Mouse (Mus musculus) embryonic facial prominence, embryonic 14.5 days (tissue): ENCODE measurements around the gene Scamp3. TPM values are rescaled to one million over a fixed set of nuclear protein-coding genes. Genes with fewer than 3 reads are reported as not detected.

Experiments used
- ATAC-seq: fragments of 200-750 bp; cut with Nextera tagmentation; 2 replicates; pipeline ENCODE4 v1.8.0; 2017; ENCODE audit warnings: low read depth, moderate number of reproducible peaks, moderate TSS enrichment
- DNase-seq: peaks from one replicate; pipeline ENCODE4 v3.0.0-alpha.2; 2015; ENCODE audit warnings: low spot score
- H3K27ac ChIP-seq: fragments of 300-500 bp; sonication (generic); replicated peaks from 2 replicates; pipeline ENCODE4 v1.5.1; 2014; ENCODE audit warnings: low read depth, mild to moderate bottlenecking, low read length, moderate library complexity
- H3K27me3 ChIP-seq: fragments of 300-500 bp; sonication (generic); replicated peaks from 2 replicates; pipeline ENCODE4 v1.6.1; 2014; ENCODE audit warnings: low read length; ENCODE audit not compliant: control insufficient read depth, insufficient read depth
- H3K36me3 ChIP-seq: fragments of 300-500 bp; sonication (generic); 2 replicates; pipeline ENCODE4 v1.6.1; 2014; ENCODE audit warnings: low read length, mixed read lengths; ENCODE audit not compliant: control insufficient read depth, insufficient read depth
- H3K4me1 ChIP-seq: fragments of 300-500 bp; sonication (generic); 2 replicates; pipeline ENCODE4 v1.6.1; 2014; ENCODE audit warnings: antibody characterized with exemption, low read length; ENCODE audit not compliant: control insufficient read depth, insufficient read depth
- H3K4me2 ChIP-seq: fragments of 300-500 bp; sonication (generic); 2 replicates; pipeline ENCODE4 v1.6.1; 2014; ENCODE audit warnings: low read depth, mild to moderate bottlenecking, low read length, moderate library complexity, mixed read lengths
- H3K4me3 ChIP-seq: fragments of 300-500 bp; sonication (generic); 2 replicates; pipeline ENCODE4 v1.5.1; 2014; ENCODE audit warnings: low read depth, mild to moderate bottlenecking, low read length
- H3K9ac ChIP-seq: fragments of 300-500 bp; sonication (generic); 2 replicates; pipeline ENCODE4 v1.6.1; 2014; ENCODE audit warnings: low read depth, mild to moderate bottlenecking, low read length, moderate library complexity, mixed read lengths
- H3K9me3 ChIP-seq: fragments of 300-500 bp; sonication (generic); 2 replicates; pipeline ENCODE4 v1.6.1; 2016; ENCODE audit warnings: low read length; ENCODE audit not compliant: control insufficient read depth
- WGBS: fragments of 180-500 bp; shearing (Covaris S2); extraction: QIAGEN DNeasy Blood & Tissue Kit; methylation state at CpG from one replicate; pipeline ENCODE4 v1.1.7; 2014; 5-methylcytosine and 5-hydroxymethylcytosine counted together
- polyA plus RNA-seq: library from polyadenylated mRNA; unstranded; fragments of >200 nt; fragmentation: Nextera tagmentation; extraction: Ambion mirVana; gene quantifications from 2 replicates; pipeline ENCODE4 v1.2.1, GENCODE M21; 2014

Gene Scamp3
- polyA plus RNA-seq, 1 experiment from 2014 or later = 93.4 TPM

- Histone ChIP-seq H3K4me2 (no peak overlapping the region), H3K27ac (no peak overlapping the region), H3K27me3 (no peaks in the 10 kb centered on the region), H3K4me3 (no peak overlapping the region), H3K9me3 (no peaks in the 10 kb centered on the region), H3K9ac (no peak overlapping the region), H3K4me1 (0 out of 2 replicates have a peak, but pooled peaks cover 10% of the 10 kb centered on the region), H3K36me3 (peaks cover 55% of the 10 kb centered on the region)
- ATAC-seq = no peak
- 92% methylated on average over 19 of the region's 19 CpGs for WGBS
- no peak for DNase-seq
These were observed 10.3 kb upstream of the Scamp3 start for GRCm38 (mm10) chr3:89166945-89167344.

GRCm38 (mm10) chr3:89174844-89175243 lies 2.4 kb upstream of the Scamp3 start:
- Histone ChIP-seq H3K4me1 (peaks cover 10% of the 10 kb centered on the region), H3K4me3 (no peak overlapping the region), H3K36me3 (peaks cover 83% of the 10 kb centered on the region), H3K27me3 (no peaks in the 10 kb centered on the region), H3K9ac (no peak overlapping the region), H3K9me3 (no peaks in the 10 kb centered on the region), H3K4me2 (no peak overlapping the region), H3K27ac (no peak overlapping the region)
- WGBS = 93% methylated on average over 11 of the region's 11 CpGs
- no peak for DNase-seq
- ATAC-seq = no peak

GRCm38 (mm10) chr3:89175544-89175943 lies 1.7 kb upstream of the Scamp3 start:
- 92% methylated on average over 10 of the region's 10 CpGs for WGBS
- Histone ChIP-seq H3K4me2 (no peak overlapping the region), H3K4me3 (no peak overlapping the region), H3K9ac (no peak overlapping the region), H3K27ac (no peak overlapping the region), H3K27me3 (no peaks in the 10 kb centered on the region), H3K36me3 (peaks cover 83% of the 10 kb centered on the region), H3K4me1 (peaks cover 10% of the 10 kb centered on the region), H3K9me3 (no peaks in the 10 kb centered on the region)
- ATAC-seq (no peak), DNase-seq (no peak)

GRCm38 (mm10) chr3:89176421-89176820 lies 852 bp upstream of the Scamp3 start:
- Histone ChIP-seq H3K4me3 (no peak overlapping the region), H3K9ac (no peak overlapping the region), H3K4me2 (no peak overlapping the region), H3K4me1 (peaks cover 10% of the 10 kb centered on the region), H3K27ac (no peak overlapping the region), H3K27me3 (no peaks in the 10 kb centered on the region), H3K36me3 (peaks cover 83% of the 10 kb centered on the region), H3K9me3 (no peaks in the 10 kb centered on the region)
- WGBS = 85% methylated on average over 7 of the region's 7 CpGs
- no peak for DNase-seq
- ATAC-seq = no peak

GRCm38 (mm10) chr3:89178107-89178385 lies 773 bp downstream of the Scamp3 start:
- ATAC-seq (no peak), DNase-seq (no peak)
- Histone ChIP-seq H3K27ac (peak overlapping the region; percentile 56), H3K4me1 (peaks cover 10% of the 10 kb centered on the region), H3K9ac (peak overlapping the region; percentile 77), H3K27me3 (no peaks in the 10 kb centered on the region), H3K36me3 (peaks cover 79% of the 10 kb centered on the region), H3K4me3 (peak overlapping the region; percentile 57), H3K4me2 (peak overlapping the region; percentile 79), H3K9me3 (no peaks in the 10 kb centered on the region)
- 8% methylated on average over 6 of the region's 6 CpGs for WGBS

- Histone ChIP-seq H3K9me3 (no peaks in the 10 kb centered on the region), H3K4me1 (peaks cover 15% of the 10 kb centered on the region), H3K27me3 (no peaks in the 10 kb centered on the region), H3K9ac (peak overlapping the region; percentile 77; the same call in 1 of the 2 replicates), H3K27ac (no peak overlapping the region), H3K4me2 (peak overlapping the region; percentile 79), H3K36me3 (peaks cover 69% of the 10 kb centered on the region), H3K4me3 (peak overlapping the region; percentile 57; the same call in 1 of the 2 replicates)
- ATAC-seq (no peak), DNase-seq (no peak)
- WGBS = 91% methylated on average over 11 of the region's 11 CpGs
These were observed 1.8 kb downstream of the Scamp3 start for GRCm38 (mm10) chr3:89179056-89179455.

- ATAC-seq (no peak), DNase-seq (no peak)
- WGBS = 89% methylated on average over 27 of the region's 27 CpGs
- peaks cover 45% of the 10 kb centered on the region for H3K36me3 ChIP-seq
- peaks cover 24% of the 10 kb centered on the region for H3K4me1 ChIP-seq
- H3K9me3 ChIP-seq = no peaks in the 10 kb centered on the region
- H3K27ac ChIP-seq = no peak overlapping the region
- no peak overlapping the region for H3K9ac ChIP-seq
- H3K27me3 ChIP-seq = no peaks in the 10 kb centered on the region
- no peak overlapping the region for H3K4me3 ChIP-seq
- no peak overlapping the region for H3K4me2 ChIP-seq
These were observed 4.7 kb downstream of the Scamp3 start for GRCm38 (mm10) chr3:89181749-89182500.

- Histone ChIP-seq H3K27ac (no peak overlapping the region), H3K9me3 (no peaks in the 10 kb centered on the region), H3K36me3 (peaks cover 46% of the 10 kb centered on the region), H3K9ac (no peak overlapping the region), H3K4me3 (peak overlapping the region; percentile 53), H3K4me1 (peaks cover 24% of the 10 kb centered on the region), H3K4me2 (peak overlapping the region; percentile 73; the same call in 1 of the 2 replicates), H3K27me3 (no peaks in the 10 kb centered on the region)
- DNase-seq (no peak), ATAC-seq (peak; percentile 2; the same call in 1 of the 2 replicates)
- WGBS = 43% methylated on average over 7 of the region's 7 CpGs
These were observed 5.3 kb downstream of the Scamp3 start for GRCm38 (mm10) chr3:89182531-89183057.
